Mouse (Mus musculus) liver, embryonic 16.5 days (tissue): Measurements from ENCODE around the gene Itgb7. TPM values are rescaled to one million over a fixed set of nuclear protein-coding genes. Genes with fewer than 3 reads are reported as not detected.

Source experiments
- ATAC-seq: fragments of 200-750 bp; cut with Nextera tagmentation; 2 replicates; pipeline ENCODE4 v1.8.0; 2017; ENCODE audit warnings: low read depth, mild to moderate bottlenecking, moderate number of reproducible peaks, moderate library complexity
- H3K27ac ChIP-seq: fragments of 300-500 bp; sonication (generic); 2 replicates; pipeline ENCODE4 v1.5.1; 2014; ENCODE audit warnings: mild to moderate bottlenecking, low read length
- H3K27me3 ChIP-seq: fragments of 300-500 bp; sonication (generic); 2 replicates; pipeline ENCODE4 v1.6.1; 2014; ENCODE audit warnings: low read depth, low read length, mixed read lengths; ENCODE audit not compliant: control insufficient read depth, insufficient read depth
- H3K36me3 ChIP-seq: fragments of 300-500 bp; sonication (generic); 2 replicates; pipeline ENCODE4 v1.6.1; 2014; ENCODE audit warnings: mild to moderate bottlenecking; ENCODE audit not compliant: control insufficient read depth, insufficient read depth
- H3K4me1 ChIP-seq: fragments of 300-500 bp; sonication (generic); 2 replicates; pipeline ENCODE4 v1.6.1; 2014; ENCODE audit warnings: low read depth, low read length, mixed read lengths; ENCODE audit not compliant: control insufficient read depth
- H3K4me2 ChIP-seq: fragments of 300-500 bp; sonication (generic); 2 replicates; pipeline ENCODE4 v1.6.1; 2014; ENCODE audit warnings: low read depth, low read length, mixed read lengths
- H3K4me3 ChIP-seq: fragments of 300-500 bp; sonication (generic); 2 replicates; pipeline ENCODE4 v1.5.1; 2014; ENCODE audit warnings: low read depth, mild to moderate bottlenecking, low read length
- H3K9ac ChIP-seq: fragments of 300-500 bp; sonication (generic); 2 replicates; pipeline ENCODE4 v1.6.1; 2014; ENCODE audit warnings: low read depth, low read length
- H3K9me3 ChIP-seq: fragments of 300-500 bp; sonication (generic); replicated peaks from 2 replicates; pipeline ENCODE4 v1.6.1; 2016; ENCODE audit warnings: low read length; ENCODE audit not compliant: control insufficient read depth
- WGBS: fragments of 180-500 bp; shearing (Covaris S2); extraction: QIAGEN DNeasy Blood & Tissue Kit; methylation state at CpG from one replicate; pipeline ENCODE4 v1.1.7; 2014; ENCODE audit not compliant: insufficient replicate concordance; 5-methylcytosine and 5-hydroxymethylcytosine counted together
- polyA plus RNA-seq: library from polyadenylated mRNA; unstranded; fragments of >200 nt; fragmentation: Nextera tagmentation; extraction: Ambion mirVana; gene quantifications from 2 replicates; pipeline ENCODE4 v1.2.1, GENCODE M21; 2015

Itgb7 gene
- polyA plus RNA-seq, 1 experiment from 2014 or later: 5.5 TPM

DNA sequence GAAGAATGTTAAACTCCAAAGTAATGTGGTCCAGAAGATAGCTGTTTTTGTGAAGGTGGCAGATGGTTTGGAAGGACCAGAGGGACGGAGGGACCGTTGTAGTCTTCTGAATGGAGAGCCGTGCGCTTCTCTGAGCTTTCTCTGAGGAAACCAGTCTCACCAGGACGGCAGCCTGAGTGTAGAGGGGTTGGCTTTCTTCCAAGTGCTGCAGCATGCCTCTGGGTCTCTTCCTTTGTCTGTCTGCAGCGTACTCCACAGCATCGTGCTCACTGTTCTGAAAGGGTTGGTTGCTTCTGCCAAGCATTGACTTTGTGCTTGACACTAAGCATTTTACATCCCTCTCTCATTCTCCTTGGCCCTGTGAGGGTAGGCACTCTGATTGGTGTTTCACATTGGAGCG, 26.0 kb downstream of the Itgb7 start:
- no peaks in the 10 kb centered on the region for H3K27me3 ChIP-seq
- 0 out of 2 replicates have a peak overlapping the region, but pooled peaks have one; percentile 84 for H3K4me2 ChIP-seq
- H3K36me3 ChIP-seq: peaks cover 30% of the 10 kb centered on the region
- ATAC-seq: no peak
- H3K27ac ChIP-seq: no peak overlapping the region
- no peak overlapping the region for H3K4me3 ChIP-seq
- no peaks in the 10 kb centered on the region for H3K9me3 ChIP-seq
- peaks cover 19% of the 10 kb centered on the region for H3K4me1 ChIP-seq
- no peak overlapping the region for H3K9ac ChIP-seq
- WGBS: 76% methylated on average over 8 of the region's 8 CpGs

DNA sequence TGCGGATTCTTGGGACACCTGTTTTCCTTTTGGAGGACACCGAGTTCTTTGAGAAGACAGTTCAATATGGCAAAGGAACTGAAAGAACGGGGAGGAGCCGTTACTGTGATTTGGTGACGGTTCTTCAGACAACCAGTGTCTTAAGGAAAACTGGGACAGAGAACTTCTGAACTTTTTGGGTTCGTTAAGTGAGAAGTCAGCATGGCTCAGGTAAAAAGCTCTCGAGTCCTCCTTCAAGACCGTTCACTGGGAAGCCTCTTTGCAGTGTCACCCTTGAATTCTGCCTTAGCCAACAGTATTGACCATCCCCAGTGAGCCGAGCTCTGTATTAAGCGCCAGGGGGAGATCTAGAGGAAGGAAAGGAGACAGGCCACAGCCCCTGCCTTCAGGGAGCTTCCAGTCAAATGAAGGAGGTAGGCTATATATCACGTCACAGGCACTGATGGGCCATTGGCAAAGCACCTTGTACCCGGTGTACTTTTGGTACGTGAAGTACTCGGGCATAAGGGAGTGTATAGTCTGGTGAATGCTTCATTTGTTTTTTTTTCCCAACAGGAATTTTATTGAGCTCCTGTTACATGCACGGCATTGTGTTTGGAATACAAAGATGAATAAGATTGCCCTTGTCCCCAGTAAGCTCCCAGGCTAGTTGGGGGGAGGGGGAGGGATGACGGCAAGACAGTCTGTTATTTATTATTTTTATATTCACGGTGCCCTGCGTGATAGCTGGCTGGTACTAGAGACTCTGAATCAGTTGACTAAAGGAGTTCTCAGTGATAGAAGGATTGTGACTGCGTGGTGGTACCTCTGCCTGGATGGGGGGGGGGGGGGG, 26.9 kb downstream of the Itgb7 start, which contains the start of gene Csad:
TSS of gene Csad (minus strand) at position 51 of the 832 bp plus-strand sequence.
- no peaks in the 10 kb centered on the region for H3K27me3 ChIP-seq
- H3K4me3 ChIP-seq: peak within 1 kb of the TSS; percentile 91
- H3K9ac ChIP-seq: peak within 1 kb of the TSS; percentile 93
- no peaks in the 10 kb centered on the region for H3K9me3 ChIP-seq
- no peak for ATAC-seq
- peaks cover 25% of the 10 kb centered on the region for H3K36me3 ChIP-seq
- WGBS: 72% methylated on average over 19 of the region's 19 CpGs
- peak within 1 kb of the TSS; percentile 97 for H3K27ac ChIP-seq
- H3K4me2 ChIP-seq: peak within 1 kb of the TSS; percentile 84
- peaks cover 19% of the 10 kb centered on the region for H3K4me1 ChIP-seq

DNA sequence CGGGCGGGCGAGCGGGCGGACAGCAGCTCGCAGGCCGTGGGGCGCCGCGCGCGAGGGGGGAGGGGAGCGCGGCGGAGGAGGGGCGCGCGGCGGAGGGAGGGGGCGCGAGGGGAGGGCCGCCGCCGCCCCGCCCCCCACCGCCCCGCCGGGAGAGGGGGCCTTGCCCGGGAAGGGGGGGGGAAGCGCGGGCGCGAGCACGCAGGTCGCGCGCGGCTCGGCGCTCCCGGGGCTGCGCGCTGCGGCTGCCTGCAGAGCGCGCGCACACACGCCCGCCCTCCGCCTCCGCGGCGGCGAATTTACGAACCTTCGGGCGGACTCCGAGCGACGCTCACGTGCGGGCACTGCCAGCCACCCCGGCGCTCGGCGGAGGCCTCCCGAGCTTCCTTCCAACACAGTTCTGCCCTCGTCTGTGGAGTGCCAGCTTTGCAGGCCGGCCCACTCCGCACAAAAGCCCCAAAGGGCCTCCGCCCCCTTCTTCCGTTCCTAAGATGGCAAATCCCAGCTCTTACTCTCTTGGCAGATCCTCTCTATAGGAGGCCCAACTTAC, 27.8 kb downstream of the Itgb7 start:
- Histone ChIP-seq H3K27ac (peak overlapping the region; percentile 97), H3K9me3 (no peaks in the 10 kb centered on the region), H3K4me1 (peaks cover 19% of the 10 kb centered on the region), H3K9ac (peak overlapping the region; percentile 93), H3K27me3 (no peaks in the 10 kb centered on the region), H3K4me3 (peak overlapping the region; percentile 91), H3K36me3 (peaks cover 21% of the 10 kb centered on the region), H3K4me2 (peak overlapping the region; percentile 84)
- ATAC-seq: peak; percentile 63
- 0% methylated on average over 32 of the region's 72 CpGs for WGBS

- ATAC-seq: peak; percentile 94
- under 1% methylated on average over 64 of the region's 68 CpGs for WGBS
- H3K36me3 ChIP-seq: peaks cover 15% of the 10 kb centered on the region
Observed at GRCm38 (mm10) chr15:102202971-102203834, 28.5 kb downstream of the Itgb7 start, which contains the start of gene Zfp740. Zfp740 (plus strand) TSS chr15:102203249.

DNA sequence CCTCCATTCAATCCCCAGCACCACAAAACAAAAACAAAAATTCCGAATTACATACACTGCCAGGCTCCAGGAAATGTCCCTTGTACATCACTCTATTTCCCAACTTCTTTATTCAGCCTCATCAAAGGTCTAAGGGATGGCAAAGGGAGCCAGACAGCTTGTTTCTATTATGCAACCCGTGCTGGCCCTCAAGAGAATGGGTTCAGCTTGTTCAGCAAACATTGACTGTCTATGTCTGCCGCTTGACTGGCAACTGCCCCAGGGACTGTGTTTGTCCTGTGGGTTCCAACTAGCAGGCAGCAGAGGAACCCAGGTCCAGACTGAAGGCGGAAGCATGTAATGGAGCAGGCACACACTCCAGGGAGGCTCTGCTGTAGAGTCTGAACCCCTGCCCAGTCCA, 32.9 kb downstream of the Itgb7 start:
- Histone ChIP-seq H3K9me3 (no peaks in the 10 kb centered on the region), H3K4me1 (peaks cover 17% of the 10 kb centered on the region), H3K4me3 (no peak overlapping the region), H3K27ac (peak overlapping the region; percentile 77), H3K4me2 (no peak overlapping the region), H3K36me3 (no peaks in the 10 kb centered on the region), H3K27me3 (no peaks in the 10 kb centered on the region), H3K9ac (no peak overlapping the region)
- 55% methylated on average over 4 of the region's 4 CpGs for WGBS
- ATAC-seq: peak; percentile 19

More at GRCm38 (mm10) chr15:102202971-102203834, 28.5 kb downstream of the Itgb7 start, which contains the start of gene Zfp740:
- H3K9me3 ChIP-seq: no peaks in the 10 kb centered on the region
- peak within 1 kb of the TSS; percentile 91 for H3K4me3 ChIP-seq
- H3K27me3 ChIP-seq: no peaks in the 10 kb centered on the region
- peaks cover 19% of the 10 kb centered on the region for H3K4me1 ChIP-seq
- peak within 1 kb of the TSS; percentile 93 for H3K9ac ChIP-seq
- H3K4me2 ChIP-seq: peak within 1 kb of the TSS; percentile 84
- peak within 1 kb of the TSS; percentile 97 for H3K27ac ChIP-seq

DNA sequence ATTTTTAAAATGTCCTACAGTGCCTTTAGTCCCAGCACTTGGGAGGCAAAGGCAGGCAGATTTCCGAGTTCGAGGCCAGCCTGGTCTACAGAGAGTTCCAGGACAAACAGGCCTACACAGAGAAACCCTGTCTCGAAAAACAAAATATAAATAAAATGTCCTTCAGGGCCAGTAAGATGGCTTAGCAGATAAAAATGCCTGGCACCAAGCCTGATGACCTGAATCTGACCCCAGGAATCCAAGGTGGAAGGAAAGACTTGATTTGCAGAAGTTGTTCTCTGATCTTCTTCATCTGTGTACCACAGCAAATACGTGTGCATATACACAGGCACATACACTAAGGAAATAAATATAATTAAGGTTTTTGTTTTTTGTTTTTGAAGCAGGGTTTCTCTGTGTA, 36.4 kb downstream of the Itgb7 start:
- Histone ChIP-seq H3K27me3 (no peaks in the 10 kb centered on the region), H3K4me1 (peaks cover 13% of the 10 kb centered on the region), H3K9me3 (no peaks in the 10 kb centered on the region), H3K36me3 (no peaks in the 10 kb centered on the region), H3K4me2 (no peak overlapping the region), H3K9ac (no peak overlapping the region), H3K27ac (no peak overlapping the region), H3K4me3 (no peak overlapping the region)
- WGBS: 62% methylated on average over 4 of the region's 4 CpGs
- no peak for ATAC-seq

GRCm38 (mm10) chr15:102194439-102194838, 37.3 kb downstream of the Itgb7 start:
- Histone ChIP-seq H3K4me1 (peaks cover 16% of the 10 kb centered on the region), H3K4me2 (no peak overlapping the region), H3K4me3 (no peak overlapping the region), H3K9me3 (no peaks in the 10 kb centered on the region), H3K9ac (no peak overlapping the region), H3K36me3 (no peaks in the 10 kb centered on the region), H3K27ac (peak overlapping the region; percentile 51), H3K27me3 (no peaks in the 10 kb centered on the region)
- no peak for ATAC-seq
- 28% methylated on average over 4 of the region's 4 CpGs for WGBS

DNA sequence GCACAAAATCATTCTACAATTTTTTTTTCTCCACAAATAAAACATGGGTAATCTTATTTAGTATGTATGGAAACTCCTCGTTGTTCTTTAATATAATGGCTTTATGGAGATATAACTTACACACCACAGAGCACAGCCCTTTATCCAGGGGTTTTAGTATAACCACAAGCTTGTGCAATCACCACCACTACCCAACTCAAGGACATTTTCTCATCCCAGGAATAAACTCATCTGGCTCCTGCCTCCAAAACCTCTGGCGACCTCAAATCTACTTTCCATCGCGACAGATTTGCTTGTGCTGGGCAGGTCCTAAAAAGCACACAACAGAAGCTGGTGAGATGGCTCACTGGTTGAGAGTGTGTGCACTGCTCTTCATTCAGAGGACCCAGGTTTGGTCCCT, 38.1 kb downstream of the Itgb7 start:
- H3K27me3 ChIP-seq: no peaks in the 10 kb centered on the region
- H3K4me3 ChIP-seq: no peak overlapping the region
- peaks cover 16% of the 10 kb centered on the region for H3K4me1 ChIP-seq
- H3K36me3 ChIP-seq: no peaks in the 10 kb centered on the region
- H3K9ac ChIP-seq: no peak overlapping the region
- peak overlapping the region; percentile 15 for H3K27ac ChIP-seq
- H3K4me2 ChIP-seq: no peak overlapping the region
- H3K9me3 ChIP-seq: no peaks in the 10 kb centered on the region
- no peak for ATAC-seq
- 54% methylated on average over 4 of the region's 4 CpGs for WGBS
